Mouse (Mus musculus) neural tube, embryonic 13.5 days (tissue): Measurements from ENCODE around the gene Ndufs5. TPM values are rescaled to one million over a fixed set of nuclear protein-coding genes. Genes with fewer than 3 reads are reported as not detected.

Source experiments
- ATAC-seq: fragments of 200-750 bp; cut with Nextera tagmentation; 2 replicates; pipeline ENCODE4 v1.8.0; 2017; ENCODE audit warnings: low read depth, mild to moderate bottlenecking, moderate TSS enrichment, moderate library complexity
- H3K27ac ChIP-seq: fragments of 300-500 bp; sonication (generic); replicated peaks from 2 replicates; pipeline ENCODE4 v1.5.1; 2015; ENCODE audit warnings: moderate library complexity, mild to moderate bottlenecking, inconsistent platforms
- H3K27me3 ChIP-seq: fragments of 300-500 bp; sonication (generic); 2 replicates; pipeline ENCODE4 v1.6.1; 2015; ENCODE audit warnings: mild to moderate bottlenecking, inconsistent platforms
- H3K36me3 ChIP-seq: fragments of 300-500 bp; sonication (generic); 2 replicates; pipeline ENCODE4 v1.6.1; 2015; ENCODE audit warnings: mild to moderate bottlenecking, inconsistent platforms
- H3K4me1 ChIP-seq: fragments of 300-500 bp; sonication (generic); replicated peaks from 2 replicates; pipeline ENCODE4 v1.6.1; 2015; ENCODE audit warnings: inconsistent platforms
- H3K4me2 ChIP-seq: fragments of 300-500 bp; sonication (generic); 2 replicates; pipeline ENCODE4 v1.6.1; 2015; ENCODE audit warnings: inconsistent platforms, mild to moderate bottlenecking, moderate library complexity
- H3K4me3 ChIP-seq: fragments of 300-500 bp; sonication (generic); 2 replicates; pipeline ENCODE4 v1.5.1; 2015; ENCODE audit warnings: mild to moderate bottlenecking, inconsistent platforms
- H3K9ac ChIP-seq: fragments of 300-500 bp; sonication (generic); 2 replicates; pipeline ENCODE4 v1.6.1; 2015; ENCODE audit warnings: moderate library complexity, mild to moderate bottlenecking, inconsistent platforms
- H3K9me3 ChIP-seq: fragments of 300-500 bp; sonication (generic); 2 replicates; pipeline ENCODE4 v1.6.1; 2016; ENCODE audit warnings: inconsistent platforms
- WGBS: fragments of 180-500 bp; shearing (Covaris S2); methylation state at CpG from one replicate; pipeline ENCODE4 v1.1.7; 2015; 5-methylcytosine and 5-hydroxymethylcytosine counted together
- polyA plus RNA-seq: library from polyadenylated mRNA; unstranded; fragments of >200 nt; fragmentation: Nextera tagmentation; extraction: Ambion mirVana; gene quantifications from 2 replicates; pipeline ENCODE4 v1.2.1, GENCODE M21; 2015

Ndufs5 gene
- polyA plus RNA-seq, 1 experiment from 2014 or later = 474 TPM

DNA sequence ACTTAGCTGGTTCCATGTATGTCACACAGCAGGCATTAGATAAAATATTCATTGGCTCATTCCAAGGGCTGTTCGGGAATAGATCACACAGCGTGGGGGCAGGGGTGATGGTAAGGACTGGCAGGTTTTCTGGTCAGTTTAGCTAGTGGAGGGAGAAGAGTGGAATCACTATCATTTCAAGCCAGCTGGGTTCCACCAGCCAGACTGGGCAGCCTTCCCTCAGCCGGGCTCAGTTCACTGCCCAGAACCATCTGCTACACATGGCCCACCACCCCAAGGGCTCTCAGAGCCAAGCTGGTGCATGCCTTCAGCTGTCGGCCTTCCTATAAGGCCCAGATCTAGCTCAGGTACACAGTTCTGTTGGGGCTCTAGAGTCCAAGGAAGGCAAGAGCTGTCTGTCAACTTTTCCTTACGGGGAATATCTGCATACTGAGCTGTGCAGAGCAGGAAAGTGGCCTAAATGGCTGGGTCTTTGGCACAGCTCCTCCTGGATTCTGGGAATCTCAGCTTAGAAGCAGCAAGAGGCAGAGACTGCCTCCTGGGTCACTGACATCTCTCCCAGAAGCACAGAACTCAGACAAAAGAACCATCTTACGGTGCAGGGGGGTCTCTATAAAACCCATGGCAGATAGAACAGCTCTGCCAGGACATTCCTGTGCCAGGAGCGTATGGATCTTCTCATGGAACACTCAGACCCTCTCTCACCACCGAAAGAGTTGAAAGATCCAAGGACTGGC is 32.3 kb downstream of the Ndufs5 start:
- Histone ChIP-seq H3K4me1 (peaks cover 48% of the 10 kb centered on the region), H3K4me2 (peak overlapping the region; percentile 91), H3K36me3 (peaks cover 26% of the 10 kb centered on the region), H3K9me3 (no peaks in the 10 kb centered on the region), H3K27me3 (no peaks in the 10 kb centered on the region), H3K4me3 (peak overlapping the region; percentile 83), H3K27ac (peak overlapping the region; percentile 96), H3K9ac (peak overlapping the region; percentile 97)
- peak; percentile 30; the same call in 1 of the 2 replicates for ATAC-seq
- 34% methylated on average over 8 of the region's 8 CpGs for WGBS

- Histone ChIP-seq H3K27me3 (no peaks in the 10 kb centered on the region), H3K4me3 (peak overlapping the region; percentile 83), H3K27ac (peak overlapping the region; percentile 96; the same call in 1 of the 2 replicates), H3K4me1 (peaks cover 50% of the 10 kb centered on the region), H3K9me3 (no peaks in the 10 kb centered on the region), H3K9ac (peak overlapping the region; percentile 97), H3K36me3 (peaks cover 31% of the 10 kb centered on the region), H3K4me2 (peak overlapping the region; percentile 91)
- 75% methylated on average over 7 of the region's 7 CpGs for WGBS
- ATAC-seq = no peak
Measured at GRCm38 (mm10) chr4:123685046-123685445, 33.0 kb downstream of the Ndufs5 start.

- H3K4me3 ChIP-seq = peak within 1 kb of the TSS; percentile 83
- no peaks in the 10 kb centered on the region for H3K9me3 ChIP-seq
- H3K27ac ChIP-seq = no peak within 1 kb of the TSS
- H3K27me3 ChIP-seq = no peaks in the 10 kb centered on the region
- WGBS = 83% methylated on average over 3 of the region's 3 CpGs
- ATAC-seq = no peak
- peaks cover 38% of the 10 kb centered on the region for H3K36me3 ChIP-seq
- H3K4me1 ChIP-seq = peaks cover 50% of the 10 kb centered on the region
- H3K4me2 ChIP-seq = peak within 1 kb of the TSS; percentile 91
- peak within 1 kb of the TSS; percentile 97 for H3K9ac ChIP-seq
Measured at GRCm38 (mm10) chr4:123684260-123684659, 33.7 kb downstream of the Ndufs5 start, which contains the start of gene Macf1. Macf1 (minus strand) TSS chr4:123684360.

DNA sequence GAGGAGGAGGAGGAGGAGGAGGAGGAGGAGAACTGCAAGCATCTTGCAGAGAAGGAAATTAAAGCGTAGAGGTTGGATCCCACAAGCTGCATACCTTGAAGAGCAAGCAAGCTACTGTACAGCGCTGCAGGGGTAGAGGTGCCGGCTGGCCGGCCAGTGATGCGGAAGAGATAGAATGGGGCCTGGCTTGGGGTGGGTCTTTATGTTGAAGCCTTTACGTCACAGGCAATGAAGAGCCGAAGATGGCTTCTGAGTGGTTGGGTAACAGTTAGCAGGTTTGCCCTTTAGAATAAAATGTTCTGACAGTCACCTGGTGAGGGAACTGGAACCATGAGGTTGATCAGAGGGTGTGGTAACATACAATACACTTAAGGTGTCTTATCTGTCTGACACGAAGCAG is 35.7 kb downstream of the Ndufs5 start:
- no peak overlapping the region for H3K4me3 ChIP-seq
- peaks cover 56% of the 10 kb centered on the region for H3K4me1 ChIP-seq
- H3K9me3 ChIP-seq = no peaks in the 10 kb centered on the region
- peaks cover 44% of the 10 kb centered on the region for H3K36me3 ChIP-seq
- 79% methylated on average over 8 of the region's 8 CpGs for WGBS
- H3K4me2 ChIP-seq = no peak overlapping the region
- H3K27ac ChIP-seq = no peak overlapping the region
- H3K9ac ChIP-seq = no peak overlapping the region
- no peaks in the 10 kb centered on the region for H3K27me3 ChIP-seq
- ATAC-seq = no peak

- no peak for ATAC-seq
- 49% methylated on average over 7 of the region's 7 CpGs for WGBS
- H3K9ac ChIP-seq = peak overlapping the region; percentile 8; the same call in 1 of the 2 replicates
- no peak overlapping the region for H3K27ac ChIP-seq
- no peak overlapping the region for H3K4me2 ChIP-seq
- H3K9me3 ChIP-seq = no peaks in the 10 kb centered on the region
- H3K36me3 ChIP-seq = peaks cover 46% of the 10 kb centered on the region
- H3K4me3 ChIP-seq = no peak overlapping the region
- no peaks in the 10 kb centered on the region for H3K27me3 ChIP-seq
- H3K4me1 ChIP-seq = peaks cover 64% of the 10 kb centered on the region
Measured at GRCm38 (mm10) chr4:123680962-123681361, 37.0 kb downstream of the Ndufs5 start.

DNA sequence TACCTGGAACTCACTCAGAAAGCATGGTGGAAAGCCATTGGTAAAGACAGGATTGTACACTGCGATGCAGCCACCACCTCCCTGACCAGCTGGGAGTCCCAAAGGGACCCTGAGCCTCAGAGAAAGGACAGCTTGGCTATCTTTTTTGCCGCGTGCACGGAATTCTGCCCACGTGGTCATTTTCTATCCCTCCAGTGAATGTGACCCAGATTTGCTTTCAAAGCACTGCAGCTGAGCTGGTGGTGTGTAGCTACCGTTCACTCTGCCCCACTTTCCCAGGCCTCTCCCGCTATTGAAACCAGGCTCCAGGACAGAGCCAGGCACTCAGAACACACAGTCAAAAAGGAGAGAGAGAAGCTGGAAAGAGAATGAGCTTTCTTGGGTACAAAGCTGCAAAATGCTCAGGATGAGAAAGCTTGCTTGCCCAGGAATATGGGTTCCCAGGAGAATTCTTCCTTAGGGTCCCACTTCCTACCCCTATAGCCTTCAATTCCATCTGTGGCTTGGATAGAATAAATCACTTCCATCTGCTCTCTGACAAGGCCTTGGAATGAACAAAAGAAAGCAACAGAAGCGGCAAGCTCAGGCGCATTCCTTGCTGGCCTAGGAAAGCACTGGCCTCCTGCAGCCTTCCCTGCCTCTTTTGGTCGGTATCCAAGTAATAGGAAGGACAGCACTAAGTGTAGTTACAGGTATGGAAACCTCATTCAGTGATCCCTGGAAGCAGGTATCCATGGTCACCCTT is 40.8 kb downstream of the Ndufs5 start:
- peaks cover 41% of the 10 kb centered on the region for H3K4me1 ChIP-seq
- no peak overlapping the region for H3K4me3 ChIP-seq
- H3K9me3 ChIP-seq = no peaks in the 10 kb centered on the region
- peaks cover 51% of the 10 kb centered on the region for H3K36me3 ChIP-seq
- ATAC-seq = peak; percentile 51
- H3K9ac ChIP-seq = peak overlapping the region; percentile 47
- H3K27ac ChIP-seq = peak overlapping the region; percentile 73
- no peak overlapping the region for H3K4me2 ChIP-seq
- H3K27me3 ChIP-seq = no peaks in the 10 kb centered on the region
- 16% methylated on average over 10 of the region's 10 CpGs for WGBS

GRCm38 (mm10) chr4:123670598-123670997 is 47.4 kb downstream of the Ndufs5 start:
- H3K4me3 ChIP-seq = no peak overlapping the region
- peak overlapping the region; percentile 33; the same call in 1 of the 2 replicates for H3K27ac ChIP-seq
- H3K4me2 ChIP-seq = no peak overlapping the region
- no peaks in the 10 kb centered on the region for H3K9me3 ChIP-seq
- peaks cover 25% of the 10 kb centered on the region; the same call in 1 of the 2 replicates for H3K36me3 ChIP-seq
- ATAC-seq = peak; percentile 54
- H3K4me1 ChIP-seq = peaks cover 41% of the 10 kb centered on the region
- no peaks in the 10 kb centered on the region for H3K27me3 ChIP-seq
- 0 out of 2 replicates have a peak overlapping the region, but pooled peaks have one; percentile 13 for H3K9ac ChIP-seq

GRCm38 (mm10) chr4:123669696-123670095 is 48.3 kb downstream of the Ndufs5 start:
- WGBS = 81% methylated on average over 6 of the region's 6 CpGs
- peaks cover 18% of the 10 kb centered on the region; the same call in 1 of the 2 replicates for H3K36me3 ChIP-seq
- H3K4me3 ChIP-seq = no peak overlapping the region
- no peak overlapping the region for H3K27ac ChIP-seq
- no peaks in the 10 kb centered on the region for H3K9me3 ChIP-seq
- ATAC-seq = no peak
- no peaks in the 10 kb centered on the region for H3K27me3 ChIP-seq
- peaks cover 48% of the 10 kb centered on the region for H3K4me1 ChIP-seq
- no peak overlapping the region for H3K4me2 ChIP-seq
- H3K9ac ChIP-seq = no peak overlapping the region

- H3K4me3 ChIP-seq = no peak overlapping the region
- 0 out of 2 replicates have a peak overlapping the region, but pooled peaks have one; percentile 13 for H3K4me2 ChIP-seq
- H3K9ac ChIP-seq = no peak overlapping the region
- ATAC-seq = no peak
- H3K27ac ChIP-seq = peak overlapping the region; percentile 73
- no peaks in the 10 kb centered on the region for H3K27me3 ChIP-seq
- peaks cover 6% of the 10 kb centered on the region; the same call in 1 of the 2 replicates for H3K36me3 ChIP-seq
- peaks cover 63% of the 10 kb centered on the region for H3K4me1 ChIP-seq
- 7% methylated on average over 1 of the region's 1 CpGs for WGBS
- no peaks in the 10 kb centered on the region for H3K9me3 ChIP-seq
Measured at GRCm38 (mm10) chr4:123667260-123667867, 50.6 kb downstream of the Ndufs5 start.

- H3K27me3 ChIP-seq = no peaks in the 10 kb centered on the region
- H3K36me3 ChIP-seq = peaks cover 5% of the 10 kb centered on the region; the same call in 1 of the 2 replicates
- ATAC-seq = no peak
- 87% methylated on average over 1 of the region's 1 CpGs for WGBS
- H3K27ac ChIP-seq = peak overlapping the region; percentile 99; the same call in 1 of the 2 replicates
- peaks cover 72% of the 10 kb centered on the region for H3K4me1 ChIP-seq
- H3K9ac ChIP-seq = peak overlapping the region; percentile 52; the same call in 1 of the 2 replicates
- H3K4me3 ChIP-seq = no peak overlapping the region
- 0 out of 2 replicates have a peak overlapping the region, but pooled peaks have one; percentile 13 for H3K4me2 ChIP-seq
- H3K9me3 ChIP-seq = no peaks in the 10 kb centered on the region
Measured at GRCm38 (mm10) chr4:123666517-123666916, 51.5 kb downstream of the Ndufs5 start.

DNA sequence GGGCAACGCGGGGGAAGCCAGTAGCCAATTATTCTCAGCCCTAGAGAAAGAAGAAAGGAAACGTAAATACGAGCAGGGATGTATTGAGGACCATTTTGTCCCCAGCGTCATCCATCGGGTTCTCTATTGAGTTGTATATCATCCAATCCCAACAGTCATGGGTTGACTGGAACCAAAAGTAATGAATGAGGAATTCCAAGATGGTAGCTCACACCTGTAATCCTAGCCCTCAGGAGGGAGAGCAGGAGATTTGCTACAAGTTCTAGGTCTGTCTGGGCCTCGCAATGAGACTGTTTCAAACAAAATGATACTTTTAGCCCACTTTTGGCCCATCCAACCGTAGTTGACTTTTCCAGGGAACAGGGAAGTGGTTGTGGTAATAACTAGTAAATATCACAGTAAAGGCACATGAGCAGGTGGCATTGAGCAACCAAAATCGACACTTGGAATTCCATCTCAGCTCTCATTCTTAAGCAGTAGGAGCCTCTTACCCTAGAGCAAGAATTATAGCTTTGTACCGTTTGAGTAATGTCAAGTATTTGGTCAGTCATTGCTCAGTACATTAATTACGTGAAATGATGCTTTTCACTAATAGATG is 52.2 kb downstream of the Ndufs5 start:
- Histone ChIP-seq H3K4me1 (peaks cover 71% of the 10 kb centered on the region), H3K9ac (peak overlapping the region; percentile 99), H3K36me3 (no peaks in the 10 kb centered on the region), H3K9me3 (no peaks in the 10 kb centered on the region), H3K4me3 (peak overlapping the region; percentile 94), H3K27me3 (no peaks in the 10 kb centered on the region), H3K27ac (peak overlapping the region; percentile 99), H3K4me2 (peak overlapping the region; percentile 87)
- 29% methylated on average over 11 of the region's 11 CpGs for WGBS
- no peak for ATAC-seq
